Mouse (Mus musculus) c-Kit-positive CD71-positive TER-119-positive erythroid progenitor cells, embryonic 14.5 days (primary cell): ENCODE measurements around the gene Hibadh.

Source experiments
- DNase-seq: peaks from one replicate; pipeline ENCODE4 v3.0.0-alpha.2; 2013; ENCODE audit warnings: low spot score

Gene Hibadh

GRCm38 (mm10) chr6:52638471-52639185 lies 1.6 kb downstream of the Hibadh start:
- DNase-seq, result no peak

GRCm38 (mm10) chr6:52637337-52637736 lies 2.9 kb downstream of the Hibadh start:
- DNase-seq, result no peak

GRCm38 (mm10) chr6:52635395-52635794 lies 4.8 kb downstream of the Hibadh start:
- no peak for DNase-seq

GRCm38 (mm10) chr6:52630625-52631024 lies 9.6 kb downstream of the Hibadh start:
- no peak for DNase-seq

GRCm38 (mm10) chr6:52629180-52629579 lies 11.0 kb downstream of the Hibadh start:
- no peak for DNase-seq

GRCm38 (mm10) chr6:52626735-52627134 lies 13.5 kb downstream of the Hibadh start:
- no peak for DNase-seq

GRCm38 (mm10) chr6:52623741-52624140 lies 16.4 kb downstream of the Hibadh start:
- no peak for DNase-seq

- no peak for DNase-seq
These were observed 18.3 kb downstream of the Hibadh start for GRCm38 (mm10) chr6:52621731-52622480.

- no peak for DNase-seq
These were observed 20.1 kb downstream of the Hibadh start for GRCm38 (mm10) chr6:52620090-52620489.

- DNase-seq, result no peak
These were observed 30.4 kb downstream of the Hibadh start for GRCm38 (mm10) chr6:52609626-52610352.

GRCm38 (mm10) chr6:52608121-52608520 lies 32.1 kb downstream of the Hibadh start:
- no peak for DNase-seq

GRCm38 (mm10) chr6:52606746-52607347 lies 33.3 kb downstream of the Hibadh start:
- DNase-seq, result no peak

GRCm38 (mm10) chr6:52601706-52602642 lies 38.2 kb downstream of the Hibadh start:
- DNase-seq, result no peak

GRCm38 (mm10) chr6:52601117-52601516 lies 39.1 kb downstream of the Hibadh start:
- DNase-seq, result peak; percentile 6

GRCm38 (mm10) chr6:52594752-52595151 lies 45.4 kb downstream of the Hibadh start:
- no peak for DNase-seq

- DNase-seq, result no peak
These were observed 53.6 kb downstream of the Hibadh start for GRCm38 (mm10) chr6:52586564-52586963.

- no peak for DNase-seq
These were observed 55.8 kb downstream of the Hibadh start for GRCm38 (mm10) chr6:52584383-52584782.

GRCm38 (mm10) chr6:52581081-52581480 lies 59.1 kb downstream of the Hibadh start:
- no peak for DNase-seq

GRCm38 (mm10) chr6:52578322-52578721 lies 61.9 kb downstream of the Hibadh start:
- no peak for DNase-seq

- DNase-seq, result peak; percentile 34
These were observed 62.9 kb downstream of the Hibadh start for GRCm38 (mm10) chr6:52577270-52577669.

- DNase-seq, result no peak
These were observed 71.5 kb downstream of the Hibadh start for GRCm38 (mm10) chr6:52568706-52569105.
